Mouse (Mus musculus): ENCODE data around the gene Prr22. TPM values are rescaled to one million over a fixed set of nuclear protein-coding genes. Genes with fewer than 3 reads are reported as not detected.

Prr22 gene
- polyA plus RNA-seq, 1 experiment from 2014 or later = 0.25 TPM

GRCm38 (mm10) chr17:56757416-56758123 is 12.5 kb upstream of the Prr22 start, which contains the start of gene Nrtn:
Nrtn (minus strand) TSS chr17:56757530.
- peaks cover 6% of the 10 kb centered on the region for H3K4me1 ChIP-seq (replicated peaks; ENCODE audit: control insufficient read depth, insufficient read depth, low read length)
- H3K27ac ChIP-seq (ENCODE audit: low read depth, low read length) = no peak within 1 kb of the TSS
- peak within 1 kb of the TSS; percentile 98 for H3K4me2 ChIP-seq (replicated peaks; ENCODE audit: low read depth)
- peak within 1 kb of the TSS; percentile 41 for H3K9ac ChIP-seq (ENCODE audit: low read depth, low read length)
- H3K36me3 ChIP-seq (ENCODE audit: control insufficient read depth, insufficient read depth) = no peaks in the 10 kb centered on the region; the same call in 1 of the 2 replicates
- H3K4me3 ChIP-seq (ENCODE audit: low read depth, low read length) = peak within 1 kb of the TSS; percentile 49
- peaks cover 8% of the 10 kb centered on the region; the same call in 1 of the 2 replicates for H3K27me3 ChIP-seq (replicated peaks; ENCODE audit: control insufficient read depth, insufficient read depth, low read length)
- no peaks in the 10 kb centered on the region for H3K9me3 ChIP-seq (ENCODE audit: control insufficient read depth)
- WGBS = under 1% methylated on average over 37 of the region's 48 CpGs
- ATAC-seq = peak; percentile 72
- 0 out of 2 replicates have a peak, but pooled peaks have one; percentile 12 for TF ChIP-seq CTCF (IDR thresholded peaks at IDR 0.05; ENCODE audit: low read depth)

GRCm38 (mm10) chr17:56758132-56758531 is 11.9 kb upstream of the Prr22 start:
- no peak overlapping the region for H3K4me3 ChIP-seq (ENCODE audit: low read depth, low read length)
- peak; percentile 77 for TF ChIP-seq CTCF (IDR thresholded peaks at IDR 0.05; ENCODE audit: low read depth)
- no peak overlapping the region for H3K9ac ChIP-seq (ENCODE audit: low read depth, low read length)
- H3K4me2 ChIP-seq (replicated peaks; ENCODE audit: low read depth) = peak overlapping the region; percentile 98
- no peaks in the 10 kb centered on the region for H3K36me3 ChIP-seq (ENCODE audit: control insufficient read depth, insufficient read depth)
- peak; percentile 29; the same call in 1 of the 2 replicates for ATAC-seq
- no peak overlapping the region for H3K27ac ChIP-seq (ENCODE audit: low read depth, low read length)
- 0 out of 2 replicates have a peak, but pooled peaks cover 8% of the 10 kb centered on the region for H3K27me3 ChIP-seq (replicated peaks; ENCODE audit: control insufficient read depth, insufficient read depth, low read length)
- 6% methylated on average over 12 of the region's 12 CpGs for WGBS
- peaks cover 6% of the 10 kb centered on the region for H3K4me1 ChIP-seq (replicated peaks; ENCODE audit: control insufficient read depth, insufficient read depth, low read length)
- H3K9me3 ChIP-seq (ENCODE audit: control insufficient read depth) = no peaks in the 10 kb centered on the region

DNA sequence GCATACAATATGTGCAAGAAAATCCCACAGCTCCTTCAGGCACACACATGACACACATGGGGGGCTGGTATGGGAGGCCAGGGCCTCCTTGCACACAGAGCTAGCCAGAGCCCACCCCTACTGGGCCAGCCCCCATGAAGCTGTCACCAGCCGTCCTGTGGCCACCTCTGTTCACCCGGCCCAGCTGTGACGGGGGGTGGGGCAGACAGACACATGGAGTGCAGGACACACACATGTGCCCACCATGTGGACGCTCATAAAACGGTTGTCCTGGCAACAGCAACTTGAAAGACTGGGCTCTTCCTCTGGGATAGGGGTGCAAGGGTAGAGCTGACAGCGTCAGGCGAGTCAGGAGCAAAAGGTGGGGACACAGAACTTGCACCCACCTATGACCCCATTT is 10.8 kb upstream of the Prr22 start:
- Histone ChIP-seq H3K4me2 (replicated peaks; ENCODE audit: low read depth) (no peak overlapping the region), H3K27ac (ENCODE audit: low read depth, low read length) (no peak overlapping the region), H3K4me3 (ENCODE audit: low read depth, low read length) (no peak overlapping the region), H3K36me3 (ENCODE audit: control insufficient read depth, insufficient read depth) (no peaks in the 10 kb centered on the region), H3K4me1 (replicated peaks; ENCODE audit: control insufficient read depth, insufficient read depth, low read length) (peaks cover 6% of the 10 kb centered on the region), H3K9ac (ENCODE audit: low read depth, low read length) (no peak overlapping the region), H3K9me3 (ENCODE audit: control insufficient read depth) (no peaks in the 10 kb centered on the region), H3K27me3 (replicated peaks; ENCODE audit: control insufficient read depth, insufficient read depth, low read length) (0 out of 2 replicates have a peak, but pooled peaks cover 7% of the 10 kb centered on the region)
- 69% methylated on average over 7 of the region's 7 CpGs for WGBS
- TF ChIP-seq CTCF (IDR thresholded peaks at IDR 0.05; ENCODE audit: low read depth) = no peak
- ATAC-seq = no peak

- no peak for TF ChIP-seq CTCF (IDR thresholded peaks at IDR 0.05; ENCODE audit: low read depth)
- 68% methylated on average over 3 of the region's 3 CpGs for WGBS
- H3K9ac ChIP-seq (ENCODE audit: low read depth, low read length) = no peak overlapping the region
- no peaks in the 10 kb centered on the region for H3K27me3 ChIP-seq (replicated peaks; ENCODE audit: control insufficient read depth, insufficient read depth, low read length)
- H3K27ac ChIP-seq (ENCODE audit: low read depth, low read length) = no peak overlapping the region
- H3K9me3 ChIP-seq (ENCODE audit: control insufficient read depth) = no peaks in the 10 kb centered on the region
- no peak overlapping the region for H3K4me2 ChIP-seq (replicated peaks; ENCODE audit: low read depth)
- no peak for ATAC-seq
- peaks cover 10% of the 10 kb centered on the region for H3K4me1 ChIP-seq (replicated peaks; ENCODE audit: control insufficient read depth, insufficient read depth, low read length)
- H3K36me3 ChIP-seq (ENCODE audit: control insufficient read depth, insufficient read depth) = no peaks in the 10 kb centered on the region
- no peak overlapping the region for H3K4me3 ChIP-seq (ENCODE audit: low read depth, low read length)
These were observed 9.0 kb upstream of the Prr22 start for GRCm38 (mm10) chr17:56761077-56761476.

GRCm38 (mm10) chr17:56761991-56762410 is 8.0 kb upstream of the Prr22 start:
- peak overlapping the region; percentile 43 for H3K4me3 ChIP-seq (ENCODE audit: low read depth, low read length)
- H3K27me3 ChIP-seq (replicated peaks; ENCODE audit: control insufficient read depth, insufficient read depth, low read length) = no peaks in the 10 kb centered on the region
- no peaks in the 10 kb centered on the region for H3K9me3 ChIP-seq (ENCODE audit: control insufficient read depth)
- H3K9ac ChIP-seq (ENCODE audit: low read depth, low read length) = peak overlapping the region; percentile 37; the same call in 1 of the 2 replicates
- no peak for TF ChIP-seq CTCF (IDR thresholded peaks at IDR 0.05; ENCODE audit: low read depth)
- H3K36me3 ChIP-seq (ENCODE audit: control insufficient read depth, insufficient read depth) = peaks cover 6% of the 10 kb centered on the region; the same call in 1 of the 2 replicates
- H3K4me1 ChIP-seq (replicated peaks; ENCODE audit: control insufficient read depth, insufficient read depth, low read length) = peaks cover 10% of the 10 kb centered on the region
- H3K27ac ChIP-seq (ENCODE audit: low read depth, low read length) = peak overlapping the region; percentile 10; the same call in 1 of the 2 replicates
- under 1% methylated on average over 26 of the region's 28 CpGs for WGBS
- peak overlapping the region; percentile 82 for H3K4me2 ChIP-seq (replicated peaks; ENCODE audit: low read depth)
- peak; percentile 3 for ATAC-seq
